Mouse (Mus musculus) C2C12 (cell line): Measurements from ENCODE around the gene H2-K1.

Source experiments
- CTCF ChIP-seq: IDR thresholded peaks from one replicate; pipeline ENCODE4 v1.5.1; 2011; ENCODE audit not compliant: control insufficient read depth, insufficient read depth, insufficient read length
- FOSL1 ChIP-seq: IDR thresholded peaks from one replicate; pipeline ENCODE4 v1.8.0; 2011; ENCODE audit warnings: mild to moderate bottlenecking, low read length; ENCODE audit not compliant: poor library complexity, insufficient read depth, severe bottlenecking
- USF1 ChIP-seq: IDR thresholded peaks from one replicate; pipeline ENCODE4 v1.6.1; 2011; ENCODE audit warnings: low read depth, mild to moderate bottlenecking, control low read depth, moderate library complexity

- no peak for TF ChIP-seq FOSL1
- TF ChIP-seq USF1 = no peak
- TF ChIP-seq CTCF = no peak
Measured at GRCm38 (mm10) chr17:33978631-33979031, 21.5 kb downstream of the H2-K1 start.
